Mouse (Mus musculus) right cerebral cortex, adult 18-20 months (tissue): ENCODE measurements at regions not wholly inside any gene's neighbourhood (a gene's known extent, or its start where the extent isn't known, plus 50 kb on each side); places are given as distances from the start of the nearest gene placed in this dataset.
A peak's percentile ranks its signal among the peaks of the same experiment; 100 is the strongest.

ENCODE experiments used
- DNase-seq: peaks from one replicate; pipeline ENCODE4 v3.0.0; 2022; ENCODE audit warnings: mixed read lengths

GRCm38 (mm10) chr5:132884130-132884529 lies 341.0 kb upstream of the Auts2 start:
- peak; percentile 16 for DNase-seq

GRCm38 (mm10) chr5:132882291-132882690 lies 339.1 kb upstream of the Auts2 start:
- no peak for DNase-seq

GRCm38 (mm10) chr5:132881170-132881569 lies 338.0 kb upstream of the Auts2 start:
- peak; percentile 17 for DNase-seq

- no peak for DNase-seq
Measured at GRCm38 (mm10) chr5:132876336-132876840, 333.2 kb upstream of the Auts2 start.

- no peak for DNase-seq
Measured at GRCm38 (mm10) chr5:132858846-132859510, 315.8 kb upstream of the Auts2 start.

- no peak for DNase-seq
Measured at GRCm38 (mm10) chr5:132855619-132856510, 312.7 kb upstream of the Auts2 start.

GRCm38 (mm10) chr5:132850770-132851169 lies 307.6 kb upstream of the Auts2 start:
- DNase-seq: no peak

- no peak for DNase-seq
Measured at GRCm38 (mm10) chr5:132848086-132848485, 304.9 kb upstream of the Auts2 start.

- DNase-seq: no peak
Measured at GRCm38 (mm10) chr5:132843284-132843683, 300.1 kb upstream of the Auts2 start.

GRCm38 (mm10) chr5:132841794-132842193 lies 298.6 kb upstream of the Auts2 start:
- no peak for DNase-seq

- no peak for DNase-seq
Measured at GRCm38 (mm10) chr5:132837420-132837819, 294.3 kb upstream of the Auts2 start.

- no peak for DNase-seq
Measured at GRCm38 (mm10) chr5:132828993-132829392, 285.8 kb upstream of the Auts2 start.

- no peak for DNase-seq
Measured at GRCm38 (mm10) chr5:132827555-132828333, 284.6 kb upstream of the Auts2 start.

GRCm38 (mm10) chr5:132826009-132826408 lies 282.9 kb upstream of the Auts2 start:
- no peak for DNase-seq

GRCm38 (mm10) chr5:132817665-132818064 lies 274.5 kb upstream of the Auts2 start:
- no peak for DNase-seq

GRCm38 (mm10) chr5:132809181-132809580 lies 266.0 kb upstream of the Auts2 start:
- no peak for DNase-seq

GRCm38 (mm10) chr5:132796061-132796460 lies 252.9 kb upstream of the Auts2 start:
- DNase-seq: no peak

- DNase-seq: no peak
Measured at GRCm38 (mm10) chr5:132792484-132792883, 249.3 kb upstream of the Auts2 start.

GRCm38 (mm10) chr5:132785291-132785690 lies 242.1 kb upstream of the Auts2 start:
- DNase-seq: no peak

- peak; percentile 21 for DNase-seq
Measured at GRCm38 (mm10) chr5:132784791-132785190, 241.6 kb upstream of the Auts2 start.

- no peak for DNase-seq
Measured at GRCm38 (mm10) chr5:132774141-132774680, 231.1 kb upstream of the Auts2 start.

- no peak for DNase-seq
Measured at GRCm38 (mm10) chr5:132760396-132760795, 217.3 kb upstream of the Auts2 start.

GRCm38 (mm10) chr5:132759751-132760150 lies 216.6 kb upstream of the Auts2 start:
- no peak for DNase-seq
